Mouse (Mus musculus): ENCODE measurements around the gene Cklf.
"Not testable (repeated sequence)": the region's sequence is repeated elsewhere in the genome, so short reads cannot be mapped to it uniquely, and the experiment has no call there.

Cklf gene

GRCm38 (mm10) chr8:104264271-104264935, 13.7 kb downstream of the Cklf start:
- DNase-seq (ENCODE audit: low read depth, low spot score), result not testable (repeated sequence)

- no peak for DNase-seq (ENCODE audit: low read depth, low spot score)
Observed at GRCm38 (mm10) chr8:104268368-104268767, 17.7 kb downstream of the Cklf start.

- no peak for DNase-seq (ENCODE audit: low read depth, low spot score)
Observed at GRCm38 (mm10) chr8:104268937-104269440, 18.3 kb downstream of the Cklf start.

- not testable (repeated sequence) for DNase-seq (ENCODE audit: low read depth, low spot score)
Observed at GRCm38 (mm10) chr8:104293081-104293480, 42.4 kb downstream of the Cklf start, which contains the start of gene Cmtm2a. Cmtm2a (minus strand) TSS chr8:104293181.

- DNase-seq (ENCODE audit: low read depth, low spot score), result no peak
Observed at GRCm38 (mm10) chr8:104294396-104294795, 43.7 kb downstream of the Cklf start.

- DNase-seq (ENCODE audit: low read depth, low spot score), result not testable (repeated sequence)
Observed at GRCm38 (mm10) chr8:104301577-104301976, 50.9 kb downstream of the Cklf start.

- not testable (repeated sequence) for DNase-seq (ENCODE audit: low read depth, low spot score)
Observed at GRCm38 (mm10) chr8:104302536-104302935, 51.9 kb downstream of the Cklf start.

GRCm38 (mm10) chr8:104304962-104305361, 54.3 kb downstream of the Cklf start:
- DNase-seq (ENCODE audit: low read depth, low spot score), result no peak

- DNase-seq (ENCODE audit: low read depth, low spot score), result not testable (repeated sequence)
Observed at GRCm38 (mm10) chr8:104308341-104308740, 57.7 kb downstream of the Cklf start.

- not testable (repeated sequence) for DNase-seq (ENCODE audit: low read depth, low spot score)
Observed at GRCm38 (mm10) chr8:104309441-104310155, 58.9 kb downstream of the Cklf start, which contains the start of the genes Gm45711 and Cmtm1. Gm45711 (minus strand) TSS chr8:104310081. Cmtm1 (minus strand) TSS chr8:104310145.

- not testable (repeated sequence) for DNase-seq (ENCODE audit: low read depth, low spot score)
Observed at GRCm38 (mm10) chr8:104312023-104312422, 61.4 kb downstream of the Cklf start.

GRCm38 (mm10) chr8:104313311-104313710, 62.6 kb downstream of the Cklf start:
- DNase-seq (ENCODE audit: low read depth, low spot score), result no peak
